Mouse (Mus musculus) layer of hippocampus, postnatal 25 days (tissue): ENCODE measurements around the gene L3mbtl1. TPM values are rescaled to one million over a fixed set of nuclear protein-coding genes. Genes with fewer than 3 reads are reported as not detected.

Source experiments
- DNase-seq, 2 experiments: peaks; one replicate each; pipeline ENCODE4 v3.0.0; 2022; ENCODE audit warnings: mixed read lengths in 2 of 2, low spot score in 1 of 2; ENCODE audit errors: extremely low spot score in 1 of 2
- total RNA-seq, 2 experiments: library from RNA; stranded (reverse); gene quantifications; 2 replicates each; pipeline ENCODE4 v1.2.3; 2021

The L3mbtl1 gene
- total RNA-seq, 2 experiments from 2014 or later: 10.3 to 15.7 TPM

- DNase-seq: no peak
These were observed 7.6 kb upstream of the L3mbtl1 start for GRCm38 (mm10) chr2:162935700-162936099.

DNA sequence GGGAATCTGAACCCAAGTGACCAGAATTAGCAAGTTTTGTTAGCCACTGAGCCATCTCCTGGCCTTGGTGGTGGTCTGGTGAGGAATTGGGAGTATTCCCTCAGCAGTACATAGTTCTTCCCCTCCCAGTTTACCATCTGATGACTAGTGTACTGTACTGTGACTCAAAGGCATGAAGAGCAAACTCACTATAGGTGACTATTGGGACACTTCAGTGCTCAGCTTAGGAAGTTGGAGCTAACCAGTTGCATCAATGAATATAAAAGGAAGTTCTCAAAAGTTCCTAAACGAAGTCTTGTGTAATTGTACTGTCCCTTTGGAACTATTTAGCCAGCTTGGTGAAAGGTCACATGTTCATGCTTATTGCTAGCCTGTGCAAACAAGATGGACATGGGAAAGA lies 3.7 kb upstream of the L3mbtl1 start:
- DNase-seq: no peak

DNA sequence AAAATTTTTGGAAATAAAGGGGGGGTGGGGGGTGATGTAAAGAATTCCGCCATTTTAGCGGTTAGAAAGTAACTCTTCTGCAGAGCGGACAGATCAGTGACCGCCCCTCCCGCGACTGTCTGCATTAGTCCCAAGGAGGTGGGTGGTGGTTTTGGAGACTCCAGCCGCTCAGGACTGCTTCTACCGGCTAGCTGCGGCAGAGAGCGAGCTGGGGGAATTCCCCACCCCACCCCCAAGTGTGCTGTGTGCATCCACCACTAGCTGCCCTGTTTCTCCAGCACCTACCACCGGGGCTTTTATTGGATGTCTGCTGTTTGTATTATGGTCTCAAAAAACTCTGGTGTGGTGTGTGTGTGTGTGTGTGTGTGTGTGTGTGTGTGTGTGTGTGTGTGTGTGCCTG lies 659 bp downstream of the L3mbtl1 start:
- no peak for DNase-seq

- DNase-seq: no peak
These were observed 3.7 kb downstream of the L3mbtl1 start for GRCm38 (mm10) chr2:162946964-162947363.

DNA sequence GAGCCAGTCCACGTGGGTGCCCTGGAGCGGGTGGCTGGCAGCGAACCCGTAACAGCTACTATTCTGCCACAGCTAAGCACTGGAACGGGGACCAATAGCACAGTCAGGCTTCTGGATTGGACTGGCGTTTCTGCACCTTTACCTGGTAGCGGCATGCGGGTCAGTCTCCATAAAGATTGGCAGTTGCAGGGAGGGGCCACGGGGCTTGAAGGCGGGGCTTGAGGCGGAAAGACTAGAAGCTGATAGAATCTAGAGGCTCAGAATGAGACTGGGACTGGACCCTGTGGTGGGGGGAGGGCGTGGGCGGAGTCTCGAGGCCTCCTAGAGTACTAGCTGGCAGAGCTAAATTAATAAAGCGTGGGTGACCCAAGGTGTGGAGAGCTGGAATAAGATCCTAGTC lies 4.5 kb downstream of the L3mbtl1 start:
- DNase-seq: no peak

DNA sequence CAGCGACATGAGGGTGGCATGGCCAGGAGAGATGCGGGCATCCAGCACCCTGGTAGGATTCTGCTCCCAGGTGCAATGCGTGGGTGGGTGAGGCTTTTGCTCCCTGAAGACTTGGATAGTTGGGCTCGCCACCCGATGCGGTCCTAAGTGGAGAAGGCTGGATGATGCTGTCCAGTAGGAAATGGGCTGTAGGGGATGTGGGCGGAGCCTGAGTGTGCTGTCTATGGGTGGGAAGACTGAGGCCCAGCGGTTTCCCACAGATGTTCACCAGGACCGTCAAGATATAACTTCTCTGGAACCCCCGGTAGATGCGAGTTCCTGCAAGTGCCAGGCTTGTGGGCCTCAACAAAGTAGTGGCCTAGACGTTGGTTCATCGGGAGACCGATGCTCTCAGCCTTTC lies 4.9 kb downstream of the L3mbtl1 start:
- DNase-seq: no peak

- no peak for DNase-seq
These were observed 7.5 kb downstream of the L3mbtl1 start for GRCm38 (mm10) chr2:162950776-162951175.

DNA sequence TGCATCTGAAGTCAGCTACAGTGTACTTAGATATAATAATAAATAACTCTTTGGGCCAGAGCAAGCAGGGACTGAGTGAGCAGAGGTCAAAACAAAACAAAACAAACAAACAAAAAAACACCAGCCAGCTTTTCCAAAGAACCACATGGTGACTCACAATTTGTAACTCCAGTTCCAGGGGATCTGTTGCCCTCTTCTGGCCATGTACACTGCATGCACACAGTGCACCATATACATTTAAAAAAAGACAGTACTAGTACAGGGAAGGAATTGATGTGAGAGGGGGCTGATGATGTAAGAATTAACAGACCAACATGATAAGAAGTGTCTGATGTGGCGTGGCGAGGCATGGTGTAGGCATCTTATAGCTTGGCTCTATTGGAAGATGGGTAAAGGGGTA lies 13.6 kb downstream of the L3mbtl1 start:
- no peak for DNase-seq

GRCm38 (mm10) chr2:162961321-162961720 lies 18.0 kb downstream of the L3mbtl1 start:
- DNase-seq: no peak

GRCm38 (mm10) chr2:162966734-162967133 lies 23.5 kb downstream of the L3mbtl1 start:
- DNase-seq: no peak

- DNase-seq: peak in 1 of 2 experiments; percentile 24
These were observed 25.1 kb downstream of the L3mbtl1 start for GRCm38 (mm10) chr2:162968357-162968756.

DNA sequence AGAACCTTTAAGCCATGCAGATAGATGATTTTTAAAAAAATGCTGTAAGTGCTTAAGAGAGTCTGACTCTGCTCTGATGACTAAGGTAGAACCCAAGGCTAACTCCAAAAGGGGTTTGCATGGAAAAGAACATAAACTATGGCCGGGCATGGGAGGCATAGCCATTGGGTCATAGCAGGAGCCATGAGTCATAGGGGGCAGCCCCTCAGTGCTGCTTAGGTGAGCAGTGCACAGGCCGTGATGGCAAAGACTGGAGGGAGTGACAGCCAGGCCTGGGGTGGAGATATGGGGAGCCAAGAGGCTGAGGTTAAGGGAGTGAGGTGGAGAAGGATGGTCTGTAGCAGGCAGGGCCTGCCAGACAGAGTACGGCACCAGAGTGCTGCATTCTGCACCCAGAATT lies 25.8 kb downstream of the L3mbtl1 start:
- DNase-seq: no peak

DNA sequence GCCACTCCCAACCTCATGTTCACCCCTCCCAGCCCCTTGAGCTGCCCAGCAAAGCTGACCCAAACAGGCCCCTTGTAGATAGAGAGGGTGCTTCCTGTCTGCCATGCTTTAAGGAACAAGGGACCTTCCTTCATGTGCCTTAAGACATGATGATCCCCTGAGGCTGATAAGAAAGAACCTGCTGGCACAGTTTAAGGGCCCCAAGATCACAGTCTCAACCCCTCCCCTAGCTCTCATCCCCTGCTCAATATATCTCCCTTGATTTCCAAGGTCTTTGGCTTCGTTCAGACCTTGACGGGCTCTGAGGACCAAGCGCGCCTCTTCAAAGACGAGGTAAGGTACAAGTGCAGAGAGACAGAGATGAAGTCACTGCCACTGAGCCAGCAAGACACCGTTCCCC lies 27.6 kb downstream of the L3mbtl1 start:
- DNase-seq: no peak

DNA sequence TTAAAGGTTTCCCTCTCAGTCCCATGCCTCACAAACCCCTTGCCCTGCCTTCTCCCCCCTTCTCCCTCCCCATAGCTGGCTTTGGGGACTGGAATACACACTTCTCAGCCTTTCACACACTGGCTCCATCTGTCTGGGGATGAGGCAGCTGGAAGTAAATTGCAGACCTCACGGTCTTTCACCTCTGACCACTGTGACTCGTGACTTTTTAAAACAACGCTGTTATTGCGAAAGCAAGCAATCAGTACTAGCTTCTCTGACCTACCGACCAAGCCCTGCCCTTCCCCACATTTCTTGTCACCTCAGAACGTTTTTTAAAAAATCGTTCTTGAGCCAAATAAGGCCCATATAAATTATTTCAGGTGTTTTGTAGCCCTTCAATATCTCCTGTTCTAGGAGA lies 29.5 kb downstream of the L3mbtl1 start:
- DNase-seq: no peak

GRCm38 (mm10) chr2:162973206-162973605 lies 29.9 kb downstream of the L3mbtl1 start:
- no peak for DNase-seq

DNA sequence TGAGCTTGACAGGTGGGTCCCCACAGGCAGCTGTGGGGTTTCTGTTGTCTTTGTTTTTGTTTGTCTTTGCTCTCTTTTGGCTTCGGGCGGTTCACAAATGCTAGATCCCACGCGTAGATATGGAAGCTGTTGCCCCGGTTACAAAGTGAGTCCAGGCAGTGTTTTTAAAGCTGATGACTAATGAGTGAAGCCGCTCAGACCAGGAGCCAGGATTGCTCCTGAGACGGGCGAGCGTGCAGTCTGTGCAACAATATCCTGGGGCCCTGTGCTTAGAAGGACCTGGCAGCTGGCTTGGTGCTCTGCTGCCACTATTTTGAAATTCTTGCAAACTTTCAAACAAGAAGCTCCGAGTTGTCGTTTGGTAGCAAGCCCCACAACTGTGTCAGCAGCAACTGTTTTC lies 30.4 kb downstream of the L3mbtl1 start:
- DNase-seq: no peak

DNA sequence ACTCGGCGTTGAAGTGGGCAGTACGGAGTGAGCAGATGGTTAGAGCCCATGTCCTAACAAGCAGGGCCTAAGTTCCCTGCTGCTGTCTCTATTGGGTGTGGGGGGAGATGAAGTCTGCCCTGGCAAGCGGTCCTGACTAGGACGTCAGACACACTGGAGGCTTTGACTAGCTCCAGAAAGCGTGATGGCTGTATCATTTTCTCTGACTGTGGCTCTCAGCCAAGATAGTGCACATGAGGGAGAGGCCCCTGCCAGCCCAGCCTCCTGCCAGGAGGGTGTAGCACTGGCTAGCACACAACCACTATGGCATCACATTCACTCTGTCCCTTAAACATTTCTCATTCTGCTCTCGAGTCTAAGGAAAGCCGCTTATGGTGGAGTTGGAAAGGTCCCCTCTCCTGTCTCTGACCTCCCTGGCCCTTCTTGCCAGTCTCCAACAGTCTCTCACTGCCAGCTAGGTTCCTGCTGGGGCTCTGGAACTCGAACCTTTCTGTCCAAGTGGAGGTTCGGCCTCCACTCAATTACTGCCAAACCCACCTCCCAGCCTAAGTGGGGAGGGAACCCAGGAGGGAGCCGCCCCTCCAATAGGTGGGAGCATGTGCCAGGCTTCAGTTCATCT lies 32.0 kb downstream of the L3mbtl1 start:
- no peak for DNase-seq

DNA sequence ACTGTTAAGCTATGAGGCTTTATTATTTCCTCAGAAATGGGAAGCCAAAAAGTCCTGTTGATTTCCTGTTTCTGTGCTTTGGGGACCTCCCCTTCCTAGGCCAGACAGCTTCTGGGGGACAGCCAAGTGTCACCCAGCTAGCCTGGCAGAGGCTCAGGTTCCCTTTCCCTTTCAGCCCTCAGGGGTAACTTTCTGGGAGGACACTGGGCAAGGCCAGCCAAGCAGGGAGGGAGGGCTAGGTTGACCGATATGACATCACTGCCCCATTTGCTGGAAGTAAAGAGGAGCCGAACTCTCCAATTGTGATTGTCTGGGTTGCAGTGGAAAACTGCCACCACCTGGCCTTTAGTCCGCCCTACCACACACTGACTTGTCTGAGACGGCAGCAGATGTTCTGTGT lies 32.7 kb downstream of the L3mbtl1 start:
- DNase-seq: no peak

- DNase-seq: no peak
These were observed 41.1 kb downstream of the L3mbtl1 start for GRCm38 (mm10) chr2:162984381-162984780.

DNA sequence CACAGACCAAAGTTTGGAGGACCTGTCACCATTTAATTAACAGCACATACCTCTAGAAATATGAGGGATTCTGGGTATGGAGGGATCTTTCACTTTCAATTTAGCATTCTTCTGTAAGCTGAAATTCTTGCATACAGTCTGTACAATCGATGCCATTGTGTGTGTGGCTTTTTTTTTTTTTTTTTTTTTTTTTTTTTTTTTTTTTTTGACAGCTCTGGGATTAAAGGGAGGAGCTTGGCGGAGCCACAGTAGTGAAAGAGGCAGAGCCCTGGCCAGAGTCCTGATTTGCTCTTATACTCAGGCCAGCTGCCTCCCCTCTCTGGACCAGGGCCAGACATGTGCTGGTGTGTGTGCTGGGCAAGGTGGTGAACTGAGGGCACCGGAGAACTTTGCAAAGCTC lies 42.7 kb downstream of the L3mbtl1 start:
- DNase-seq: no peak

- no peak for DNase-seq
These were observed 43.5 kb downstream of the L3mbtl1 start for GRCm38 (mm10) chr2:162986764-162987163.

- no peak for DNase-seq
These were observed 43.9 kb downstream of the L3mbtl1 start, which contains the start of gene Sgk2 for GRCm38 (mm10) chr2:162987218-162987617. Gene Sgk2, plus strand, starts transcription at chr2:162987330.

- DNase-seq: no peak
These were observed 45.0 kb downstream of the L3mbtl1 start for GRCm38 (mm10) chr2:162988235-162988634.
